Mouse (Mus musculus): ENCODE data around the gene Sumo3. TPM values are rescaled to one million over a fixed set of nuclear protein-coding genes. Genes with fewer than 3 reads are reported as not detected.

The Sumo3 gene
- polyA plus RNA-seq, 1 experiment from 2014 or later, result 271 TPM

MicroRNAs encoded within 50 kb of the gene (microRNA counts, 519-probe panel; counts per million panel counts)
- microRNA mmu-miR-1930, result 51.3 counts per million

Small RNA genes lying within 50 kb of the gene (microRNA-seq; reads per million reads assigned to microRNA genes)
- gene Mir1930, result 10.2 reads per million, percentile 24 among the genes with 10 or more reads in this experiment

Other genes with a start within 250 kb of the Sumo3 start
- 12.0 and 13.4 TPM in 2 replicates for gene Adarb1, start 187.8 kb upstream of the Sumo3 start, polyA plus RNA-seq (2015; fragmentation: Nextera tagmentation; extraction: Ambion mirVana)
- gene Fam207a, start 90.3 kb upstream of the Sumo3 start, polyA plus RNA-seq (2015; fragmentation: Nextera tagmentation; extraction: Ambion mirVana), result 41.2 and 41.8 TPM in 2 replicates
- gene Itgb2, start 75.8 kb upstream of the Sumo3 start, polyA plus RNA-seq (2015; fragmentation: Nextera tagmentation; extraction: Ambion mirVana), result 0.67 and 0.90 TPM in 2 replicates
- gene Pttg1ip, start 24.4 kb upstream of the Sumo3 start, polyA plus RNA-seq (2015; fragmentation: Nextera tagmentation; extraction: Ambion mirVana), result 69.0 and 71.9 TPM in 2 replicates
- 2.1 and 3.4 TPM in 2 replicates for gene Gm49325, start 100 bp downstream of the Sumo3 start, polyA plus RNA-seq (2015; fragmentation: Nextera tagmentation; extraction: Ambion mirVana)
- gene Ube2g2, start 16.2 kb downstream of the Sumo3 start, polyA plus RNA-seq (2015; fragmentation: Nextera tagmentation; extraction: Ambion mirVana), result 94.5 and 95.0 TPM in 2 replicates
- gene Tspear, start 80.5 kb downstream of the Sumo3 start, polyA plus RNA-seq (2015; fragmentation: Nextera tagmentation; extraction: Ambion mirVana), result 0.74 and 0.82 TPM in 2 replicates
- gene Gm19402, start 84.7 kb downstream of the Sumo3 start, polyA plus RNA-seq (2015; fragmentation: Nextera tagmentation; extraction: Ambion mirVana), result not detected in 2 replicates
- not detected in 2 replicates for gene Gm9508, start 91.1 kb downstream of the Sumo3 start, polyA plus RNA-seq (2015; fragmentation: Nextera tagmentation; extraction: Ambion mirVana)
- gene Gm10272, start 100.5 kb downstream of the Sumo3 start, polyA plus RNA-seq (2015; fragmentation: Nextera tagmentation; extraction: Ambion mirVana), result not detected in 2 replicates
- gene Gm10024, start 105.4 kb downstream of the Sumo3 start, polyA plus RNA-seq (2015; fragmentation: Nextera tagmentation; extraction: Ambion mirVana), result not detected in 2 replicates
- gene Gm10142, start 109.7 kb downstream of the Sumo3 start, polyA plus RNA-seq (2015; fragmentation: Nextera tagmentation; extraction: Ambion mirVana), result not detected in 2 replicates
- not detected in 2 replicates for gene Krtap12-1, start 114.5 kb downstream of the Sumo3 start, polyA plus RNA-seq (2015; fragmentation: Nextera tagmentation; extraction: Ambion mirVana)
- gene Gm10100, start 120.4 kb downstream of the Sumo3 start, polyA plus RNA-seq (2015; fragmentation: Nextera tagmentation; extraction: Ambion mirVana), result not detected in 2 replicates
- gene Gm18596, start 136.5 kb downstream of the Sumo3 start, polyA plus RNA-seq (2015; fragmentation: Nextera tagmentation; extraction: Ambion mirVana), result not detected in 2 replicates
- gene Gm9736, start 145.3 kb downstream of the Sumo3 start, polyA plus RNA-seq (2015; fragmentation: Nextera tagmentation; extraction: Ambion mirVana), result not detected in 2 replicates
- gene Gm3233, start 153.6 kb downstream of the Sumo3 start, polyA plus RNA-seq (2015; fragmentation: Nextera tagmentation; extraction: Ambion mirVana), result not detected in 2 replicates
- gene Gm3238, start 165.2 kb downstream of the Sumo3 start, polyA plus RNA-seq (2015; fragmentation: Nextera tagmentation; extraction: Ambion mirVana), result not detected in 2 replicates
- not detected in 2 replicates for gene Gm7138, start 170.8 kb downstream of the Sumo3 start, polyA plus RNA-seq (2015; fragmentation: Nextera tagmentation; extraction: Ambion mirVana)
- not detected in 2 replicates for gene Gm3250, start 176.4 kb downstream of the Sumo3 start, polyA plus RNA-seq (2015; fragmentation: Nextera tagmentation; extraction: Ambion mirVana)
- gene Gm7137, start 182.1 kb downstream of the Sumo3 start, polyA plus RNA-seq (2015; fragmentation: Nextera tagmentation; extraction: Ambion mirVana), result not detected in 2 replicates
- not detected in 2 replicates for gene Gm9639, start 189.0 kb downstream of the Sumo3 start, polyA plus RNA-seq (2015; fragmentation: Nextera tagmentation; extraction: Ambion mirVana)
- gene Gm19668, start 193.0 kb downstream of the Sumo3 start, polyA plus RNA-seq (2015; fragmentation: Nextera tagmentation; extraction: Ambion mirVana), result not detected in 2 replicates
- not detected in 2 replicates for gene Gm9507, start 205.7 kb downstream of the Sumo3 start, polyA plus RNA-seq (2015; fragmentation: Nextera tagmentation; extraction: Ambion mirVana)
- gene Gm2696, start 208.6 kb downstream of the Sumo3 start, polyA plus RNA-seq (2015; fragmentation: Nextera tagmentation; extraction: Ambion mirVana), result not detected in 2 replicates
- gene Krtap10-4, start 221.0 kb downstream of the Sumo3 start, polyA plus RNA-seq (2015; fragmentation: Nextera tagmentation; extraction: Ambion mirVana), result not detected in 2 replicates
- not detected in 2 replicates for gene Krtap10-10, start 229.8 kb downstream of the Sumo3 start, polyA plus RNA-seq (2015; fragmentation: Nextera tagmentation; extraction: Ambion mirVana)
- not detected in 2 replicates for gene Gm36176, start 240.7 kb downstream of the Sumo3 start, polyA plus RNA-seq (2015; fragmentation: Nextera tagmentation; extraction: Ambion mirVana)
- gene Gm10318, start 246.8 kb downstream of the Sumo3 start, polyA plus RNA-seq (2015; fragmentation: Nextera tagmentation; extraction: Ambion mirVana), result not detected in 2 replicates

Data from hindbrain, embryonic 13.5 days (tissue).